Mouse (Mus musculus): Measurements from ENCODE around the gene Zp3.

Zp3 gene

GRCm38 (mm10) chr5:136014877-136015276 is 35.0 kb downstream of the Zp3 start:
- DNase-seq = no peak

- DNase-seq = no peak
Measured at GRCm38 (mm10) chr5:136015586-136015985, 35.7 kb downstream of the Zp3 start.

GRCm38 (mm10) chr5:136016014-136016876 is 36.3 kb downstream of the Zp3 start:
- DNase-seq = no peak

- DNase-seq = no peak
Measured at GRCm38 (mm10) chr5:136017262-136017661, 37.4 kb downstream of the Zp3 start.

GRCm38 (mm10) chr5:136018726-136019125 is 38.8 kb downstream of the Zp3 start:
- DNase-seq = no peak

- no peak for DNase-seq
Measured at GRCm38 (mm10) chr5:136019907-136020306, 40.0 kb downstream of the Zp3 start.

- DNase-seq = no peak
Measured at GRCm38 (mm10) chr5:136025712-136026111, 45.8 kb downstream of the Zp3 start.

- DNase-seq = no peak
Measured at GRCm38 (mm10) chr5:136026859-136027258, 47.0 kb downstream of the Zp3 start.

GRCm38 (mm10) chr5:136027612-136028311 is 47.9 kb downstream of the Zp3 start:
- DNase-seq = peak; percentile 30

GRCm38 (mm10) chr5:136034868-136035267 is 55.0 kb downstream of the Zp3 start:
- no peak for DNase-seq

GRCm38 (mm10) chr5:136035285-136035684 is 55.4 kb downstream of the Zp3 start:
- no peak for DNase-seq

GRCm38 (mm10) chr5:136036667-136037066 is 56.8 kb downstream of the Zp3 start:
- no peak for DNase-seq
